Mouse (Mus musculus) ES-Bruce4 (cell line): ENCODE measurements around the gene Bad.

Source experiments
- CTCF ChIP-seq: IDR thresholded peaks from one replicate; pipeline ENCODE4 v1.8.1; 2011; ENCODE audit warnings: low read depth, low read length
- POLR2A ChIP-seq: IDR thresholded peaks from one replicate; pipeline ENCODE4 v1.8.1; 2011; ENCODE audit warnings: low read length; ENCODE audit not compliant: insufficient read depth

DNA sequence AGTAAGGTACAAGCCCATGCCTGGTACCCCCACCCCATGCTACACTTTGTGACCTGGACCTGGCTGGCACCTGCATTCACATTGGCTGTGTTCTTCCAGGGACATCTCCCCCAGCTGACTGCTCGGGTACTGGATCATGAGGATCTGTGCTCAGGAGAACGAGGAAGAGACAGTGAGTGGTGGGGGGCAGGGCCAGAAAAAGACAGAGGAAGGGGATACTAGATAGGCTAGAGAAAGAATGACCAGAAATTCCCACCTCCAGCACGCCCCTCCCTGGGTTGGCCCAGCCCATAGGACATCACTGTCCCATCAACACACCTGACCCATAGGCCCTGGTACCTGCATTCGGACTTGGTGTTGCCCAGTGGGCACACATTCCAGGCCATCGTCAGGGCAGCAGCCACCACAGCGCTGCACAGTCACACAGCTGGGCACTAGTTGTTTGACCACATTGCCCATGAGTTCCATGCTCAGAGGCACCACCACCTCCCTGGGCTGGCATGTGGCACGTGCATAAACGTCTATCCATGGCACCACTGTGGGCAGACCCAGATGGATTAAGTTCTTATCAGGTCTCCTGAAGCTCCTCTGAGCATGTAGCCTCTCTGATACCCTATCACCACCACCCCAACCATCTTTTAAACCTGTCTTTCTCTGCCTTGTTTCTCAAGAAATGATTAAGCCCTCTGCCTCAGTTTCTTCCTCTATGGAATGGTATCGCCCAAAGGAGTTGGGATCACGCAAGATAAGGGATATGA is 44.5 kb downstream of the Bad start:
- TF ChIP-seq POLR2A (no peak), CTCF (no peak)
